Mouse (Mus musculus) kidney, embryonic 15.5 days (tissue): ENCODE data around the gene Mybbp1a. TPM values are rescaled to one million over a fixed set of nuclear protein-coding genes. Genes with fewer than 3 reads are reported as not detected.

Experiments
- ATAC-seq: fragments of 200-750 bp; cut with Nextera tagmentation; replicated peaks from 2 replicates; pipeline ENCODE4 v1.8.0; 2017; ENCODE audit warnings: moderate TSS enrichment; ENCODE audit not compliant: low FRiP score
- H3K27ac ChIP-seq: fragments of 300-500 bp; sonication (generic); 2 replicates; pipeline ENCODE4 v1.5.1; 2015; ENCODE audit warnings: mild to moderate bottlenecking, inconsistent platforms
- H3K27me3 ChIP-seq: fragments of 300-500 bp; sonication (generic); 2 replicates; pipeline ENCODE4 v1.6.1; 2015; ENCODE audit warnings: inconsistent platforms
- H3K36me3 ChIP-seq: fragments of 300-500 bp; sonication (generic); 2 replicates; pipeline ENCODE4 v1.6.1; 2015; ENCODE audit warnings: inconsistent platforms
- H3K4me1 ChIP-seq: fragments of 300-500 bp; sonication (generic); 2 replicates; pipeline ENCODE4 v1.6.1; 2015; ENCODE audit warnings: inconsistent platforms
- H3K4me2 ChIP-seq: fragments of 300-500 bp; sonication (generic); 2 replicates; pipeline ENCODE4 v1.6.1; 2015; ENCODE audit warnings: moderate library complexity, mild to moderate bottlenecking, inconsistent platforms
- H3K4me3 ChIP-seq: fragments of 300-500 bp; sonication (generic); replicated peaks from 2 replicates; pipeline ENCODE4 v1.5.1; 2015; ENCODE audit warnings: mild to moderate bottlenecking, inconsistent platforms
- H3K9ac ChIP-seq: fragments of 300-500 bp; sonication (generic); 2 replicates; pipeline ENCODE4 v1.6.1; 2015; ENCODE audit warnings: mild to moderate bottlenecking, inconsistent platforms
- H3K9me3 ChIP-seq: fragments of 300-500 bp; sonication (generic); replicated peaks from 2 replicates; pipeline ENCODE4 v1.6.1; 2016; ENCODE audit warnings: inconsistent platforms
- WGBS: fragments of 180-500 bp; shearing (Covaris S2); methylation state at CpG from one replicate; pipeline ENCODE4 v1.1.7; 2015; ENCODE audit warnings: mixed read lengths; 5-methylcytosine and 5-hydroxymethylcytosine counted together
- polyA plus RNA-seq: library from polyadenylated mRNA; unstranded; fragments of >200 nt; fragmentation: Nextera tagmentation; extraction: Ambion mirVana; gene quantifications from 2 replicates; pipeline ENCODE4 v1.2.1, GENCODE M21; 2015

Mybbp1a gene
- polyA plus RNA-seq, 1 experiment from 2014 or later = 184 TPM

DNA sequence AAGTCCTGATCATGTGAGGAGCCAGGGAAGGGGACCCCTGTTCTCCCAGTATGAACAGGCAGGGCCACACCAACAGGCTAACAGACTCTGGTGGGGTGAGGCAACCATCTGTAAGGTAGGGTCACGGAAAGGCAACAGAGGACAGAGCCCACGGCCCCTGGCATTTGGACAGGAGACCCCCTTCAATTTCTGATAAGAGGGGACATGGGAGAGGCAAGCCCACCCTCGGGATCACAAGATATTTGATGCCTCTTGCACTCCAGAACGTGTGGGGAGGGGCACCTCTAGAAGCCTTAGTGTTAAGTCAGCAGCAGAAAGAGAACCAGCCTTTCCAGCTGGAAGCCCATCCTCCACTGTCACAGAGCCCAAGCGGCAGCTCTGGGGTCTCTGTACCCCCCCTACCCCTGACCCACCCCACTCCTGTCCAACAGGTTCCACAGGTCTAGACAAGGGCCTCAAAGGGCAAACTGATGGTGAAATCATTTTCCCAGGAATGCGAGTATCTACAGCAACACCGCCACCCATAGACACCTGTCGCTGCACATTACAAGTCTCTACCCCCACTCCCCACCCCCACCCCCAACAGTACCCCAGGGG lies 35.0 kb upstream of the Mybbp1a start:
- H3K4me1 ChIP-seq = peaks cover 98% of the 10 kb centered on the region
- H3K27ac ChIP-seq = peak overlapping the region; percentile 52
- H3K4me2 ChIP-seq = peak overlapping the region; percentile 97
- no peaks in the 10 kb centered on the region for H3K9me3 ChIP-seq
- H3K4me3 ChIP-seq = peak overlapping the region; percentile 3; the same call in 1 of the 2 replicates
- H3K36me3 ChIP-seq = peaks cover 6% of the 10 kb centered on the region
- H3K9ac ChIP-seq = 0 out of 2 replicates have a peak overlapping the region, but pooled peaks have one; percentile 14
- ATAC-seq = no peak
- H3K27me3 ChIP-seq = 0 out of 2 replicates have a peak, but pooled peaks cover 3% of the 10 kb centered on the region
- WGBS = 53% methylated on average over 8 of the region's 8 CpGs

GRCm38 (mm10) chr11:72407081-72407480 lies 34.1 kb upstream of the Mybbp1a start:
- WGBS = 30% methylated on average over 3 of the region's 3 CpGs
- peak overlapping the region; percentile 52 for H3K27ac ChIP-seq
- no peak overlapping the region for H3K9ac ChIP-seq
- 0 out of 2 replicates have a peak, but pooled peaks cover 3% of the 10 kb centered on the region for H3K27me3 ChIP-seq
- no peaks in the 10 kb centered on the region for H3K9me3 ChIP-seq
- peak overlapping the region; percentile 88; the same call in 1 of the 2 replicates for H3K4me3 ChIP-seq
- H3K4me1 ChIP-seq = peaks cover 97% of the 10 kb centered on the region
- no peak for ATAC-seq
- peak overlapping the region; percentile 97 for H3K4me2 ChIP-seq
- peaks cover 6% of the 10 kb centered on the region for H3K36me3 ChIP-seq

GRCm38 (mm10) chr11:72407574-72407973 lies 33.6 kb upstream of the Mybbp1a start:
- Histone ChIP-seq H3K27ac (peak overlapping the region; percentile 52; the same call in 1 of the 2 replicates), H3K27me3 (0 out of 2 replicates have a peak, but pooled peaks cover 3% of the 10 kb centered on the region), H3K4me3 (peak overlapping the region; percentile 88), H3K9me3 (no peaks in the 10 kb centered on the region), H3K36me3 (peaks cover 6% of the 10 kb centered on the region), H3K4me1 (peaks cover 97% of the 10 kb centered on the region), H3K4me2 (peak overlapping the region; percentile 97), H3K9ac (no peak overlapping the region)
- WGBS = 18% methylated on average over 7 of the region's 7 CpGs
- no peak for ATAC-seq

DNA sequence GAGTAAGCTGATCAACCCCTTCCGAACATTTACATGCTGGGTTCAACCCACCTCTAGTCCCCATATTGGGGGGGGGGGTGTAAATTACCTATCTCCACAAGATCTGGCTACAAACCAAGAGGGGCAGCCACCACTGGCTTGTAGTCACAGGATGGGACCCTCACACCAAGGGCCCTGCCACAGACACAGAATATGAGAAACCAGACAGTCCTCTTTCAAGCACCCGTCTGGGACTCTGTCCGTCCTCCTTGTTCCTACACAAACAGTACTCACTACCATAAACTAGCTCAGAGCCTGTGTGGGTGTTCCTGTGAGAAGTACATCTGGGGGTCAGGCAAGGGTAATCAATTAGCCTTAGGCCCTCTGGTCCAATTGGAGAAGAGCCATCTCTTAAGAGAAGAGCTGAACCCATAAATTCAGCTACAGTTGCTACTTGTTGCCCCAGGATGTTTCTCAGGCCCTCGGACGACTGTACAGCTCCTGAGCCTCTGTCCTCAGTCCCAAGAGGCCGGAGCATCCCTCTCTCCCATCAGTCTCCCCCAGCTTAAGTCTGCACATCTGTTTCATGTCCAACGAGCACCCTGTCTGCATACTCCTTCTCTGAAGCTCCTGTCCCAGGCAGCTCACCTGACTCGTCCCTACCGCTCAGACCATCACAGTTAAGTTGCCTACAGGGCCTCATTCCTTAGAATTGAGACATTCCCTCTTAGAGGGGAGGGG lies 32.5 kb upstream of the Mybbp1a start:
- H3K4me3 ChIP-seq = peak overlapping the region; percentile 88
- peak overlapping the region; percentile 52 for H3K9ac ChIP-seq
- ATAC-seq = no peak
- peak overlapping the region; percentile 97 for H3K27ac ChIP-seq
- H3K4me2 ChIP-seq = peak overlapping the region; percentile 97
- H3K9me3 ChIP-seq = no peaks in the 10 kb centered on the region
- H3K36me3 ChIP-seq = peaks cover 3% of the 10 kb centered on the region
- peaks cover 97% of the 10 kb centered on the region for H3K4me1 ChIP-seq
- WGBS = 27% methylated on average over 9 of the region's 9 CpGs
- H3K27me3 ChIP-seq = 0 out of 2 replicates have a peak, but pooled peaks cover 3% of the 10 kb centered on the region

GRCm38 (mm10) chr11:72409649-72410385 lies 31.3 kb upstream of the Mybbp1a start:
- 49% methylated on average over 12 of the region's 12 CpGs for WGBS
- peaks cover 97% of the 10 kb centered on the region for H3K4me1 ChIP-seq
- peak overlapping the region; percentile 97 for H3K27ac ChIP-seq

DNA sequence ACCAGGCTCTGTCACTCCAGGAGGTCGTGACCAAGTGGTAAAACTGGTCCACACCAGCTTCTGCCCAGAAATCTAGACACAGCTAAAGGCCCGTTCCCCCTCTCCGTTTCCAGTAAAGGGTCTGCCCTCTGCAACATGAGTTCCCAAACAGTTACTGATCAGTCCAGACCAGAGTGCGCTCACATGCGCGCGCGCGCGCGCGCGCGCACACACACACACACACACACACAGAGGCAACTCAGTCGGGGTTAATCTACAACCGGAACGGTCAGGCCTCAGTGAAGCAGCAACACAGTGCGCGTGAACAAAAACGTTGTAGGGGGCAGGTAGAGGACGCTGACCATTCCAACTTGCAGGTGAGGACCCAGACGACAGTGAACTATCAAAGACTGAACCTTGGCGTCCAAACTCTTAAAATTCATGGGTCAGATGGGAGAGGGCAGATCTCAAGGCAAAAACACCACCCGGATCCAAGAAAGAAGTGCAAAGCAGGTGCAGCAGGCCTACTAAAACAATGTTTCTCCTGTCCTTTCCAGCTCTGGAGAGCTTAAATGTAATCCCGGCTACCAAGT lies 30.5 kb upstream of the Mybbp1a start:
- H3K9me3 ChIP-seq = no peaks in the 10 kb centered on the region
- H3K27ac ChIP-seq = peak overlapping the region; percentile 97
- H3K4me1 ChIP-seq = peaks cover 97% of the 10 kb centered on the region
- no peaks in the 10 kb centered on the region for H3K36me3 ChIP-seq
- H3K4me2 ChIP-seq = peak overlapping the region; percentile 97
- ATAC-seq = peak; percentile 57
- peaks cover 3% of the 10 kb centered on the region; the same call in 1 of the 2 replicates for H3K27me3 ChIP-seq
- 1% methylated on average over 25 of the region's 25 CpGs for WGBS
- H3K4me3 ChIP-seq = peak overlapping the region; percentile 88
- H3K9ac ChIP-seq = peak overlapping the region; percentile 89

More at GRCm38 (mm10) chr11:72409649-72410385, 31.3 kb upstream of the Mybbp1a start:
- H3K36me3 ChIP-seq = no peaks in the 10 kb centered on the region
- H3K9ac ChIP-seq = peak overlapping the region; percentile 52; the same call in 1 of the 2 replicates
- H3K9me3 ChIP-seq = no peaks in the 10 kb centered on the region
- H3K4me3 ChIP-seq = peak overlapping the region; percentile 88
- 0 out of 2 replicates have a peak, but pooled peaks cover 3% of the 10 kb centered on the region for H3K27me3 ChIP-seq
- no peak for ATAC-seq
- H3K4me2 ChIP-seq = peak overlapping the region; percentile 97

DNA sequence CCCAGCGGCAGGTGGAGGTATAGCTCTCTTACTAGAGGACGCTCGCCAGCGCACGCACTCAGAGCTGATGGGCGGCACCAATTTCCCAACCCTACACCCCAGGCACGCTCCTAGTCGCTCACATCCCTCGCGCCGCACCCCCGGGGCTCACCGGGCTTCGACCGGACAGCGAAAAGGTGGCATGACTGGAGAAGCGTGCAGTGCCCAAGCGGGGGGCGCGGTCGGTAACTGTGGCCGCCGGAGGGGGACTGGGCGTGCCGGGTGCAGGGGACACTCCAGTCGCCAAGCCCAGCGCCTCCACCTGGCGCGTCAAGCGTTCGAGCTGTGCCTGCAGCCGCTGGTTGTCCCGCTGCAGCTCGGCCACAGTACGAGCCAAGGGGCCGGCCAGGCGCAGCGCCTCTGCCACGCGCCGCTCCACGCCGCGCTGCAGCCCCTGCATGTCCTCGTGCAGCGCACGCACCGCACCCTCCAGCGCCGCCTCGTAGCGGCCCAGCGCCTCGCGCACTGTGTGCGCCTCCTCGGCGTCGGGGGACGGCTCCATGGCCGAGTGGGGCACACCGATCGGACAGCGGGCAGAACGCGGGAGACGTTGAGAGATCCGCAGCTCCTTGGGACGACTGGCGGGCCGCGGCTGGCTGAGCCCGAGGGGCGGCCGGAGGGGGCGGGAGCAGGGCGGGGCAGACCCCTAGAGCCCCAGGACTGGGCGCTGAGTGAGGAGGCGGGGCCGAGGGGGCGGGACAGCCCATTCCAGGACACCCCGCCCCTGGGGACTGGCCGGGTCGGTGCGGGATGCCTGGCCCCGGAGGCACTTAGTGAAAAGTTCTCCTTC lies 29.8 kb upstream of the Mybbp1a start, which contains the start of gene Smtnl2:
Smtnl2 (minus strand) TSS at position 621 of the 829 bp plus-strand sequence.
- peak within 1 kb of the TSS; percentile 97 for H3K4me2 ChIP-seq
- no peaks in the 10 kb centered on the region for H3K36me3 ChIP-seq
- peak within 1 kb of the TSS; percentile 89 for H3K9ac ChIP-seq
- under 1% methylated on average over 85 of the region's 86 CpGs for WGBS
- H3K27me3 ChIP-seq = peaks cover 3% of the 10 kb centered on the region; the same call in 1 of the 2 replicates
- peak; percentile 93 for ATAC-seq
- peak within 1 kb of the TSS; percentile 88 for H3K4me3 ChIP-seq
- H3K9me3 ChIP-seq = no peaks in the 10 kb centered on the region
- H3K4me1 ChIP-seq = peaks cover 90% of the 10 kb centered on the region
- H3K27ac ChIP-seq = peak within 1 kb of the TSS; percentile 97

GRCm38 (mm10) chr11:72411945-72412344 lies 29.2 kb upstream of the Mybbp1a start:
- Histone ChIP-seq H3K9ac (peak overlapping the region; percentile 11; the same call in 1 of the 2 replicates), H3K27me3 (peaks cover 3% of the 10 kb centered on the region; the same call in 1 of the 2 replicates), H3K36me3 (no peaks in the 10 kb centered on the region), H3K9me3 (no peaks in the 10 kb centered on the region), H3K4me3 (peak overlapping the region; percentile 88), H3K27ac (peak overlapping the region; percentile 97), H3K4me1 (peaks cover 83% of the 10 kb centered on the region), H3K4me2 (peak overlapping the region; percentile 97)
- WGBS = 15% methylated on average over 9 of the region's 9 CpGs
- peak; percentile 30 for ATAC-seq

DNA sequence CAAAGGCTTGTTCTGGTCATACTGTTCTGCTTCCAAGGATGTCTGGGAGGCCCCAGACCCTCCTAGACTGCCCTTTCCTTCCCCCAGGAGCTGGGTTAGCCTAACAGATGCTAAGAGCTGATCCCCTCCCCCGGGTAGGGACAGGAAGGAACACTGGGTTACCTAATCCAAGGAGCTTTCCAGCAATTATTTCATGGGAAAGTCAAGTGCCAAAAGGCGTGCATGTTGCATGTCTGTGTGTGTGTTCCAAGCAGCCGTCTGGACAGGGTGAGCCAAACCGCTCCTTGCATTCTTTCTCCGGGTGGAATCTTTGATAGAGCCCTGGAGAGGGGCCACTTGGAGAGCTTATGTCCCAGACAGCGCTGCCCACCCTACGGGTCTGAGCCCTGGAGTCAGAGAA lies 28.1 kb upstream of the Mybbp1a start:
- Histone ChIP-seq H3K4me3 (no peak overlapping the region), H3K9ac (no peak overlapping the region), H3K4me1 (peaks cover 82% of the 10 kb centered on the region), H3K4me2 (no peak overlapping the region), H3K27me3 (peaks cover 3% of the 10 kb centered on the region; the same call in 1 of the 2 replicates), H3K27ac (no peak overlapping the region), H3K36me3 (no peaks in the 10 kb centered on the region), H3K9me3 (no peaks in the 10 kb centered on the region)
- ATAC-seq = no peak
- 79% methylated on average over 7 of the region's 7 CpGs for WGBS

- Histone ChIP-seq H3K4me2 (no peak overlapping the region), H3K4me1 (peaks cover 82% of the 10 kb centered on the region), H3K4me3 (no peak overlapping the region), H3K9ac (0 out of 2 replicates have a peak overlapping the region, but pooled peaks have one; percentile 2), H3K36me3 (no peaks in the 10 kb centered on the region), H3K27ac (peak overlapping the region; percentile 39), H3K9me3 (no peaks in the 10 kb centered on the region), H3K27me3 (peaks cover 3% of the 10 kb centered on the region; the same call in 1 of the 2 replicates)
- ATAC-seq = no peak; the same call in 1 of the 2 replicates
- 53% methylated on average over 5 of the region's 5 CpGs for WGBS
Measured at GRCm38 (mm10) chr11:72413601-72414190, 27.5 kb upstream of the Mybbp1a start.
